Mouse (Mus musculus) forebrain, postnatal 0 days (tissue): ENCODE measurements around the gene Dmac2. TPM values are rescaled to one million over a fixed set of nuclear protein-coding genes. Genes with fewer than 3 reads are reported as not detected.

Experiments used
- ATAC-seq: fragments of 200-750 bp; cut with Nextera tagmentation; 2 replicates; pipeline ENCODE4 v1.8.0; 2017; ENCODE audit warnings: mild to moderate bottlenecking, moderate library complexity
- DNase-seq: peaks from one replicate; pipeline ENCODE4 v3.0.0-alpha.2; 2015
- H3K27ac ChIP-seq: fragments of 300-500 bp; sonication (generic); 2 replicates; pipeline ENCODE4 v1.5.1; 2014; ENCODE audit warnings: low read depth, mild to moderate bottlenecking, antibody characterized with exemption, low read length, moderate library complexity, mixed read lengths
- H3K27me3 ChIP-seq: fragments of 300-500 bp; sonication (generic); 2 replicates; pipeline ENCODE4 v1.6.1; 2014; ENCODE audit warnings: mild to moderate bottlenecking, low read length, mixed read lengths; ENCODE audit not compliant: insufficient read depth
- H3K36me3 ChIP-seq: fragments of 300-500 bp; sonication (generic); 2 replicates; pipeline ENCODE4 v1.6.1; 2014; ENCODE audit warnings: mild to moderate bottlenecking, moderate library complexity; ENCODE audit not compliant: insufficient read depth
- H3K4me1 ChIP-seq: fragments of 300-500 bp; sonication (generic); 2 replicates; pipeline ENCODE4 v1.6.1; 2014; ENCODE audit warnings: antibody characterized with exemption; ENCODE audit not compliant: insufficient read depth
- H3K4me2 ChIP-seq: fragments of 300-500 bp; sonication (generic); 2 replicates; pipeline ENCODE4 v1.6.1; 2014; ENCODE audit warnings: low read depth, mild to moderate bottlenecking, moderate library complexity
- H3K4me3 ChIP-seq: fragments of 300-500 bp; sonication (generic); 2 replicates; pipeline ENCODE4 v1.5.1; 2014; ENCODE audit warnings: low read depth, low read length, mixed read lengths
- H3K9ac ChIP-seq: fragments of 300-500 bp; sonication (generic); 2 replicates; pipeline ENCODE4 v1.6.1; 2014; ENCODE audit warnings: mild to moderate bottlenecking
- H3K9me3 ChIP-seq: fragments of 300-500 bp; sonication (generic); 2 replicates; pipeline ENCODE4 v1.6.1; 2016; ENCODE audit warnings: low read length
- CTCF ChIP-seq: sonication (generic); IDR thresholded peaks from 2 replicates; pipeline ENCODE4 v1.5.1; 2016; ENCODE audit warnings: antibody characterized with exemption, control low read depth, low read depth
- WGBS: fragments of 180-500 bp; shearing (Covaris S2); extraction: QIAGEN DNeasy Blood & Tissue Kit; methylation state at CpG from one replicate; pipeline ENCODE4 v1.1.7; 2014; 5-methylcytosine and 5-hydroxymethylcytosine counted together
- polyA plus RNA-seq: library from polyadenylated mRNA; unstranded; fragments of >200 nt; fragmentation: Nextera tagmentation; extraction: Ambion mirVana; gene quantifications from 2 replicates; pipeline ENCODE4 v1.2.1, GENCODE M21; 2015
- total RNA-seq: library from RNA; depleted of rRNA; stranded (reverse); fragments of >200 nt; gene quantifications from 2 replicates; pipeline ENCODE4 v1.2.3, GENCODE M21; 2014

The Dmac2 gene
- total and polyA plus RNA-seq, 2 experiments from 2014 or later, result 40.6 to 45.8 TPM

GRCm38 (mm10) chr7:25615706-25616011 lies 3.6 kb upstream of the Dmac2 start, which contains the start of gene Erich4:
Gene Erich4 (minus strand): TSS chr7:25615892.
- no peak for ATAC-seq

GRCm38 (mm10) chr7:25617376-25618160 lies 1.6 kb upstream of the Dmac2 start:
- DNase-seq (no peak), ATAC-seq (no peak)
- no peaks in the 10 kb centered on the region for H3K4me1 ChIP-seq
- WGBS, result 83% methylated on average over 10 of the region's 10 CpGs
- no peaks in the 10 kb centered on the region for H3K27me3 ChIP-seq
- no peak overlapping the region for H3K27ac ChIP-seq
- peaks cover 10% of the 10 kb centered on the region; the same call in 1 of the 2 replicates for H3K36me3 ChIP-seq
- H3K9me3 ChIP-seq, result no peaks in the 10 kb centered on the region
- no peak overlapping the region for H3K4me3 ChIP-seq
- H3K9ac ChIP-seq, result no peak overlapping the region
- H3K4me2 ChIP-seq, result no peak overlapping the region
- no peak for TF ChIP-seq CTCF

More at GRCm38 (mm10) chr7:25615706-25616011, 3.6 kb upstream of the Dmac2 start, which contains the start of gene Erich4:
- H3K27me3 ChIP-seq, result no peaks in the 10 kb centered on the region
- no peak within 1 kb of the TSS for H3K4me2 ChIP-seq
- H3K4me1 ChIP-seq, result no peaks in the 10 kb centered on the region
- H3K9me3 ChIP-seq, result no peaks in the 10 kb centered on the region
- H3K4me3 ChIP-seq, result no peak within 1 kb of the TSS
- TF ChIP-seq CTCF, result no peak
- 80% methylated on average over 5 of the region's 5 CpGs for WGBS
- no peak within 1 kb of the TSS for H3K27ac ChIP-seq
- no peak within 1 kb of the TSS for H3K9ac ChIP-seq
- no peak for DNase-seq
- H3K36me3 ChIP-seq, result no peaks in the 10 kb centered on the region

DNA sequence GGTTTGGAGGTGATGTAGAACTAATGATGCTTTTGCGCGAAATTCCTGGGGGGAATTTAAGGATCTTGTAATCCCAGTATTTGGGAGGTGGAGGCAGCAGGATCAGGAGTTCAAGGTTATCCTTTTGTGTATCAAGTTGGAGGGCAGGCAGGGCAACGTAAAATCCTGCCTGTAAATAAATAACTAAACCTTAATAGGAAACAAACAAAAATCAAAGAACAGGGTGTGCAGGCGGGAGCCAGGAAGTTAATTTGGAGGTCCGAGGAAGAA lies 443 bp downstream of the Dmac2 start:
- no peak for DNase-seq
- Histone ChIP-seq H3K4me2 (peak overlapping the region; percentile 57), H3K9ac (peak overlapping the region; percentile 48), H3K27ac (0 out of 2 replicates have a peak overlapping the region, but pooled peaks have one; percentile 9), H3K4me1 (no peaks in the 10 kb centered on the region), H3K9me3 (no peaks in the 10 kb centered on the region), H3K36me3 (peaks cover 21% of the 10 kb centered on the region), H3K27me3 (no peaks in the 10 kb centered on the region), H3K4me3 (peak overlapping the region; percentile 57)
- no peak for TF ChIP-seq CTCF
- no peak for ATAC-seq
- WGBS, result 25% methylated on average over 5 of the region's 5 CpGs

- no peaks in the 10 kb centered on the region for H3K9me3 ChIP-seq
- peaks cover 25% of the 10 kb centered on the region for H3K36me3 ChIP-seq
- no peaks in the 10 kb centered on the region for H3K27me3 ChIP-seq
- no peak for TF ChIP-seq CTCF
- H3K4me1 ChIP-seq, result no peaks in the 10 kb centered on the region
- ATAC-seq (no peak), DNase-seq (no peak)
- H3K9ac ChIP-seq, result no peak overlapping the region
- H3K4me3 ChIP-seq, result no peak overlapping the region
- peak overlapping the region; percentile 57; the same call in 1 of the 2 replicates for H3K4me2 ChIP-seq
- H3K27ac ChIP-seq, result no peak overlapping the region
- 93% methylated on average over 5 of the region's 5 CpGs for WGBS
These were observed 887 bp downstream of the Dmac2 start for GRCm38 (mm10) chr7:25620101-25620500.

- WGBS, result 92% methylated on average over 11 of the region's 11 CpGs
- H3K27me3 ChIP-seq, result no peaks in the 10 kb centered on the region
- no peak for TF ChIP-seq CTCF
- no peak overlapping the region for H3K27ac ChIP-seq
- no peaks in the 10 kb centered on the region for H3K9me3 ChIP-seq
- DNase-seq (no peak), ATAC-seq (no peak)
- H3K4me2 ChIP-seq, result no peak overlapping the region
- H3K36me3 ChIP-seq, result peaks cover 27% of the 10 kb centered on the region
- no peaks in the 10 kb centered on the region for H3K4me1 ChIP-seq
- H3K4me3 ChIP-seq, result no peak overlapping the region
- H3K9ac ChIP-seq, result no peak overlapping the region
These were observed 1.5 kb downstream of the Dmac2 start for GRCm38 (mm10) chr7:25620751-25621150.

GRCm38 (mm10) chr7:25623857-25624370 lies 4.7 kb downstream of the Dmac2 start:
- H3K27ac ChIP-seq, result no peak overlapping the region
- no peaks in the 10 kb centered on the region; the same call in 1 of the 2 replicates for H3K4me1 ChIP-seq
- H3K4me3 ChIP-seq, result no peak overlapping the region
- peaks cover 27% of the 10 kb centered on the region for H3K36me3 ChIP-seq
- no peaks in the 10 kb centered on the region; the same call in 1 of the 2 replicates for H3K27me3 ChIP-seq
- TF ChIP-seq CTCF, result no peak
- H3K9me3 ChIP-seq, result no peaks in the 10 kb centered on the region
- ATAC-seq (no peak), DNase-seq (no peak)
- H3K9ac ChIP-seq, result no peak overlapping the region
- WGBS, result 89% methylated on average over 11 of the region's 11 CpGs
- no peak overlapping the region for H3K4me2 ChIP-seq

DNA sequence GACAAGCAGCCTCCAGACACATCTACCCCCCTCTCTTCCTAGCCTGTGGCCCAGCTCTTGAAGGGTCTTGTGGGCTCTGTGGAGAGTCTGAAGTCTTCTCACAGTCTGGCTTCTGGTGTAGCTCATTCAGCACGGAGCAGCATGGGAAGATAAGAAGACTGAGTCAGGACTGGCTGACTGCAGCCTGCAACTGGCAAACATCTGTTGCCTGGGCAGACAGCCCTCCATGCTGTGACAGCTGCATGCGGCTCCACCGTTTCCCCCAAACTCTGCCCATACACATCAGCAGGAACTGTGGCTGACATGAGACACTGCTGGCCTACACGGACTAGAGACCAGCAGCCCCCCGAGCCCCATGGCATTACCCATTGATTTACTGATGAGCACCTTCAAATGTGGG lies 5.6 kb downstream of the Dmac2 start:
- no peak for ATAC-seq
- no peak overlapping the region for H3K4me2 ChIP-seq
- H3K9me3 ChIP-seq, result no peaks in the 10 kb centered on the region
- no peak for TF ChIP-seq CTCF
- no peaks in the 10 kb centered on the region; the same call in 1 of the 2 replicates for H3K27me3 ChIP-seq
- 81% methylated on average over 5 of the region's 5 CpGs for WGBS
- no peak overlapping the region for H3K27ac ChIP-seq
- DNase-seq, result no peak
- H3K9ac ChIP-seq, result no peak overlapping the region
- H3K36me3 ChIP-seq, result peaks cover 36% of the 10 kb centered on the region
- no peaks in the 10 kb centered on the region; the same call in 1 of the 2 replicates for H3K4me1 ChIP-seq
- H3K4me3 ChIP-seq, result no peak overlapping the region
